8 mouse cellular contexts compared by ENCODE assay signal in genomic region chr17:35919060-35919715, GRCm38 (mm10). TPM values are rescaled to one million over a fixed set of nuclear protein-coding genes. Genes with fewer than 3 reads are reported as not detected.
A peak's percentile ranks its signal among the peaks of the same experiment; 100 is the strongest.
DNase-seq lines count a peak whose midpoint lies in the region; ATAC-seq and TF ChIP-seq lines count a peak whose summit lies in the region.

No protein-coding gene starts in this region.

- no peak for TF ChIP-seq CTCF in liver, embryonic 14.5 days (IDR thresholded peaks at IDR 0.05; ENCODE audit: low read depth)
- TF ChIP-seq CTCF in stomach, postnatal 0 days (IDR thresholded peaks at IDR 0.05; ENCODE audit: low read depth) = no peak

- no peaks in the 10 kb centered on the region for H3K9me3 ChIP-seq in heart, embryonic 15.5 days (replicated peaks)
- no peaks in the 10 kb centered on the region for H3K9me3 ChIP-seq in liver, embryonic 14.5 days (ENCODE audit: control insufficient read depth, low read length)
- no peaks in the 10 kb centered on the region; the same call in 1 of the 2 replicates for H3K9me3 ChIP-seq in neural tube, embryonic 11.5 days (ENCODE audit: control insufficient read depth, low read length)
- no peaks in the 10 kb centered on the region for H3K9me3 ChIP-seq in stomach, postnatal 0 days (ENCODE audit: control insufficient read depth, low read length)

- H3K4me3 ChIP-seq in heart, embryonic 15.5 days = peak overlapping the region; percentile 83
- H3K4me3 ChIP-seq in liver, embryonic 14.5 days (ENCODE audit: insufficient read depth in 1 of 2, low read depth in 2 of 2, low read length in 2 of 2) = peak overlapping the region; percentile 86 to 88
- H3K4me3 ChIP-seq in neural tube, embryonic 11.5 days (ENCODE audit: low read depth, low read length) = peak overlapping the region; percentile 82
- H3K4me3 ChIP-seq in stomach, postnatal 0 days (ENCODE audit: low read depth, low read length) = peak overlapping the region; percentile 17; the same call in 1 of the 2 replicates

- DNase-seq in c-Kit-negative CD71-positive TER-119-positive erythroid progenitor cells, embryonic 14.5 days (ENCODE audit: low read depth, low spot score) = peak; percentile 98
- peak; percentile 95 for DNase-seq in fibroblast of lung, adult 2 months (ENCODE audit: low read depth)
- peak; percentile 98 to 99 for DNase-seq in kidney, postnatal 25 days
- DNase-seq in liver, embryonic 14.5 days (ENCODE audit: low read depth in 3 of 3, low spot score in 3 of 3) = peak; percentile 98 to 99 (median 98)
- peak; percentile 92 for DNase-seq in neural tube, embryonic 11.5 days (ENCODE audit: low spot score)
- DNase-seq in stomach, postnatal 0 days (ENCODE audit: low spot score) = peak; percentile 94

- TF ChIP-seq EP300 in liver, embryonic 14.5 days (IDR thresholded peaks at IDR 0.05; ENCODE audit: low read depth) = no peak
- TF ChIP-seq EP300 in stomach, postnatal 0 days (optimal IDR thresholded peaks at IDR 0.05) = no peak

- peak overlapping the region; percentile 58 for H3K9ac ChIP-seq in heart, embryonic 15.5 days
- peak overlapping the region; percentile 100 for H3K9ac ChIP-seq in liver, embryonic 14.5 days (replicated peaks)
- peak overlapping the region; percentile 98 for H3K9ac ChIP-seq in neural tube, embryonic 11.5 days (ENCODE audit: low read length)
- H3K9ac ChIP-seq in stomach, postnatal 0 days (ENCODE audit: low read length) = peak overlapping the region; percentile 41

- peaks cover 43% of the 10 kb centered on the region for H3K4me1 ChIP-seq in heart, embryonic 15.5 days (replicated peaks)
- peaks cover 22 to 29% of the 10 kb centered on the region in 2 experiments for H3K4me1 ChIP-seq in liver, embryonic 14.5 days (replicated peaks; ENCODE audit: control insufficient read depth in 2 of 2, insufficient read depth in 2 of 2, low read length in 1 of 2)
- H3K4me1 ChIP-seq in neural tube, embryonic 11.5 days (ENCODE audit: control insufficient read depth, insufficient read depth, low read length) = peaks cover 12% of the 10 kb centered on the region
- H3K4me1 ChIP-seq in stomach, postnatal 0 days (replicated peaks; ENCODE audit: control insufficient read depth, insufficient read depth) = peaks cover 4% of the 10 kb centered on the region

- 10% methylated on average over 7 of the region's 7 CpGs for WGBS in heart, embryonic 15.5 days
- 8% methylated on average over 7 of the region's 7 CpGs for WGBS in liver, embryonic 14.5 days (ENCODE audit: insufficient replicate concordance)
- 18% methylated on average over 7 of the region's 7 CpGs for WGBS in neural tube, embryonic 11.5 days
- 7% methylated on average over 7 of the region's 7 CpGs for WGBS in stomach, postnatal 0 days

- ATAC-seq in CD4-positive, CD25-positive, alpha-beta regulatory T cell, adult 4 months = peak; percentile 56
- peak; percentile 23; the same call in 1 of the 2 replicates for ATAC-seq in heart, embryonic 15.5 days (replicated peaks; ENCODE audit: insufficient number of reproducible peaks, insufficient read depth, low FRiP score, low read depth)
- peak; percentile 22 for ATAC-seq in liver, embryonic 14.5 days (ENCODE audit: insufficient read depth)
- ATAC-seq in neural tube, embryonic 11.5 days (ENCODE audit: insufficient read depth, low FRiP score, low TSS enrichment) = peak; percentile 36
- peak; percentile 35 for ATAC-seq in stomach, postnatal 0 days (ENCODE audit: low FRiP score, low TSS enrichment)

- peak overlapping the region; percentile 78 for H3K4me2 ChIP-seq in heart, embryonic 15.5 days
- peak overlapping the region; percentile 96 for H3K4me2 ChIP-seq in liver, embryonic 14.5 days (ENCODE audit: low read depth)
- H3K4me2 ChIP-seq in neural tube, embryonic 11.5 days (ENCODE audit: low read depth) = peak overlapping the region; percentile 92
- H3K4me2 ChIP-seq in stomach, postnatal 0 days (replicated peaks; ENCODE audit: low read depth) = peak overlapping the region; percentile 52

- no peaks in the 10 kb centered on the region for H3K27me3 ChIP-seq in heart, embryonic 15.5 days
- H3K27me3 ChIP-seq in liver, embryonic 14.5 days (ENCODE audit: control insufficient read depth, insufficient read depth, low read length) = no peaks in the 10 kb centered on the region
- no peaks in the 10 kb centered on the region for H3K27me3 ChIP-seq in neural tube, embryonic 11.5 days (ENCODE audit: control insufficient read depth, insufficient read depth, low read length)
- no peaks in the 10 kb centered on the region for H3K27me3 ChIP-seq in stomach, postnatal 0 days (ENCODE audit: control insufficient read depth, insufficient read depth, low read length)

- peak overlapping the region; percentile 97 for H3K27ac ChIP-seq in heart, embryonic 15.5 days
- H3K27ac ChIP-seq in liver, embryonic 14.5 days = peak overlapping the region; percentile 97
- peak overlapping the region; percentile 97 for H3K27ac ChIP-seq in neural tube, embryonic 11.5 days (ENCODE audit: low read depth, low read length)
- peak overlapping the region; percentile 95 for H3K27ac ChIP-seq in stomach, postnatal 0 days (replicated peaks)

- H3K36me3 ChIP-seq in heart, embryonic 15.5 days = peaks cover 12% of the 10 kb centered on the region
- H3K36me3 ChIP-seq in liver, embryonic 14.5 days (replicated peaks; ENCODE audit: control insufficient read depth, insufficient read depth, low read depth) = peaks cover 27% of the 10 kb centered on the region
- peaks cover 8% of the 10 kb centered on the region for H3K36me3 ChIP-seq in neural tube, embryonic 11.5 days (ENCODE audit: control insufficient read depth, insufficient read depth, low read length)
- H3K36me3 ChIP-seq in stomach, postnatal 0 days (ENCODE audit: control insufficient read depth, insufficient read depth, low read length) = peaks cover 2% of the 10 kb centered on the region

RNA-seq across cellular contexts. Expression of gene Ppp1r10, which starts 3.0 kb away (rescaled TPM):
- 10 to 100 TPM; 44.9 to 53.5 TPM for polyA plus RNA-seq in CD4-positive, CD25-positive, alpha-beta regulatory T cell, adult 4 months (2017; shearing (Covaris generic))
- 26.5 and 28.1 TPM in 2 replicates for polyA plus RNA-seq in heart, embryonic 15.5 days (2015; fragmentation: Nextera tagmentation; extraction: Ambion mirVana)
- 12.3 and 15.6 TPM in 2 replicates for polyA plus RNA-seq in liver, embryonic 14.5 days (2012; rRNA removed)
- 15.4 and 17.4 TPM in 2 replicates for polyA plus RNA-seq in liver, embryonic 14.5 days (2014; fragmentation: Nextera tagmentation; extraction: Ambion mirVana)
- 48.9 and 49.3 TPM in 2 replicates for polyA plus RNA-seq in neural tube, embryonic 11.5 days (2014; fragmentation: Nextera tagmentation; extraction: Ambion mirVana)
- 13.9 and 17.4 TPM in 2 replicates for polyA plus RNA-seq in stomach, postnatal 0 days (2015; fragmentation: Nextera tagmentation; extraction: Ambion mirVana)

RNA-seq across cellular contexts. Expression of gene Mrps18b, which starts 3.0 kb away (rescaled TPM):
- 10 to 100 TPM; 59.8 to 82.8 TPM for polyA plus RNA-seq in CD4-positive, CD25-positive, alpha-beta regulatory T cell, adult 4 months (2017; shearing (Covaris generic))
- polyA plus RNA-seq in heart, embryonic 15.5 days (2015; fragmentation: Nextera tagmentation; extraction: Ambion mirVana) = 64.2 and 69.2 TPM in 2 replicates
- 42.6 and 51.6 TPM in 2 replicates for polyA plus RNA-seq in liver, embryonic 14.5 days (2012; rRNA removed)
- polyA plus RNA-seq in liver, embryonic 14.5 days (2014; fragmentation: Nextera tagmentation; extraction: Ambion mirVana) = 73.8 and 74.1 TPM in 2 replicates
- polyA plus RNA-seq in neural tube, embryonic 11.5 days (2014; fragmentation: Nextera tagmentation; extraction: Ambion mirVana) = 67.9 and 72.0 TPM in 2 replicates
- polyA plus RNA-seq in stomach, postnatal 0 days (2015; fragmentation: Nextera tagmentation; extraction: Ambion mirVana) = 80.0 and 83.4 TPM in 2 replicates

RNA-seq across cellular contexts. Expression of gene Atat1, which starts 9.3 kb away (rescaled TPM):
- 10 to 100 TPM; 10.3 to 16.9 TPM for polyA plus RNA-seq in CD4-positive, CD25-positive, alpha-beta regulatory T cell, adult 4 months (2017; shearing (Covaris generic))
- polyA plus RNA-seq in heart, embryonic 15.5 days (2015; fragmentation: Nextera tagmentation; extraction: Ambion mirVana) = 38.7 and 50.7 TPM in 2 replicates
- 8.5 and 8.7 TPM in 2 replicates for polyA plus RNA-seq in liver, embryonic 14.5 days (2012; rRNA removed)
- 3.3 and 5.8 TPM in 2 replicates for polyA plus RNA-seq in liver, embryonic 14.5 days (2014; fragmentation: Nextera tagmentation; extraction: Ambion mirVana)
- polyA plus RNA-seq in neural tube, embryonic 11.5 days (2014; fragmentation: Nextera tagmentation; extraction: Ambion mirVana) = 213 and 214 TPM in 2 replicates
- polyA plus RNA-seq in stomach, postnatal 0 days (2015; fragmentation: Nextera tagmentation; extraction: Ambion mirVana) = 12.7 and 14.5 TPM in 2 replicates

RNA-seq across cellular contexts. Expression of gene 2310061I04Rik, which starts 22.0 kb away (rescaled TPM):
- polyA plus RNA-seq in CD4-positive, CD25-positive, alpha-beta regulatory T cell, adult 4 months (2017; shearing (Covaris generic)) = 10 to 100 TPM; 12.6 to 15.3 TPM
- polyA plus RNA-seq in heart, embryonic 15.5 days (2015; fragmentation: Nextera tagmentation; extraction: Ambion mirVana) = 23.9 and 27.6 TPM in 2 replicates
- polyA plus RNA-seq in liver, embryonic 14.5 days (2012; rRNA removed) = 14.4 and 18.3 TPM in 2 replicates
- 10.6 and 10.9 TPM in 2 replicates for polyA plus RNA-seq in liver, embryonic 14.5 days (2014; fragmentation: Nextera tagmentation; extraction: Ambion mirVana)
- 23.7 and 28.5 TPM in 2 replicates for polyA plus RNA-seq in neural tube, embryonic 11.5 days (2014; fragmentation: Nextera tagmentation; extraction: Ambion mirVana)
- polyA plus RNA-seq in stomach, postnatal 0 days (2015; fragmentation: Nextera tagmentation; extraction: Ambion mirVana) = 20.5 and 21.7 TPM in 2 replicates

RNA-seq across cellular contexts. Expression of gene Dhx16, which starts 39.6 kb away (rescaled TPM):
- 10 to 100 TPM; 13.4 to 39.3 TPM for polyA plus RNA-seq in CD4-positive, CD25-positive, alpha-beta regulatory T cell, adult 4 months (2017; shearing (Covaris generic))
- polyA plus RNA-seq in heart, embryonic 15.5 days (2015; fragmentation: Nextera tagmentation; extraction: Ambion mirVana) = 19.7 and 31.1 TPM in 2 replicates
- 44.8 and 46.0 TPM in 2 replicates for polyA plus RNA-seq in liver, embryonic 14.5 days (2012; rRNA removed)
- polyA plus RNA-seq in liver, embryonic 14.5 days (2014; fragmentation: Nextera tagmentation; extraction: Ambion mirVana) = 25.5 and 30.2 TPM in 2 replicates
- polyA plus RNA-seq in neural tube, embryonic 11.5 days (2014; fragmentation: Nextera tagmentation; extraction: Ambion mirVana) = 42.9 and 51.3 TPM in 2 replicates
- 14.2 and 19.3 TPM in 2 replicates for polyA plus RNA-seq in stomach, postnatal 0 days (2015; fragmentation: Nextera tagmentation; extraction: Ambion mirVana)

Comparison
In these comparisons a context has a peak if more than half of its experiments do, and no peak if none do; other contexts are left out.
1. Peak in every context shown above with its lines: DNase-seq, ATAC-seq, H3K4me3 ChIP-seq and H3K27ac ChIP-seq.
2. H3K4me3 ChIP-seq: peak in every context shown above with its lines; median percentile 87 in liver, embryonic 14.5 days; 83 in heart, embryonic 15.5 days; 82 in neural tube, embryonic 11.5 days; 17 in stomach, postnatal 0 days.
3. H3K9ac ChIP-seq: peak in every context shown above with its lines; median percentile 100 in liver, embryonic 14.5 days; 98 in neural tube, embryonic 11.5 days; 58 in heart, embryonic 15.5 days; 41 in stomach, postnatal 0 days.